Mouse (Mus musculus) megakaryocyte progenitor cell, adult 5-6 weeks (primary cell): Measurements from ENCODE around the gene Apba3. TPM values are rescaled to one million over a fixed set of nuclear protein-coding genes. Genes with fewer than 3 reads are reported as not detected.

Source experiments
- ATAC-seq: replicated peaks from 2 replicates; pipeline ENCODE4 v1.8.0; 2016; ENCODE audit warnings: mild to moderate bottlenecking, moderate TSS enrichment, inconsistent platforms; ENCODE audit not compliant: poor library complexity
- total RNA-seq, 2 experiments: library from RNA; stranded (forward) in 1 of 2; stranded (reverse) in 1 of 2; fragments of 157-497, 149-512 nt in 1 of 2; fragments of 200-1000 nt in 1 of 2; gene quantifications; 2 replicates each; pipeline versions ENCODE4 v1.2.3 to v1.2.4; 2015 to 2017

Apba3 gene
- total RNA-seq, 2 experiments from 2014 or later, result 10.5 to 15.5 TPM

DNA sequence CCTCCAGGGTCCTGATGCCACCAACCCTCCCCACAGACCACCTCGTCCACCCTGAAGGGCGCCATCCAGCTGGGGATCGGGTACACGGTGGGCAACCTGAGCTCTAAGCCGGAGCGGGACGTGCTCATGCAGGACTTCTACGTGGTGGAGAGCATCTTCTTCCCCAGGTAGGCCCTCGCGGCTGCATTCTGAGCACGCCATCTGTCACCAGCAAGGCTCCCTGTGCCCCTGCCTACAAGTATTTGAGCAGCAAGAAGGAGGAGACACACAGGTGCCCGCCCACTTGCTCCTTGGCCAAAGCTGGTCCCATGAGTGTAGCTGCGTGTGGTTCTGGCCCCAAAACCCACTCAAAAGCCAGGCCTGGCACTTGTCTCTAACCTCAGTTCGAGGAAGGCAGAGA lies 38.9 kb downstream of the Apba3 start:
- ATAC-seq, result no peak

DNA sequence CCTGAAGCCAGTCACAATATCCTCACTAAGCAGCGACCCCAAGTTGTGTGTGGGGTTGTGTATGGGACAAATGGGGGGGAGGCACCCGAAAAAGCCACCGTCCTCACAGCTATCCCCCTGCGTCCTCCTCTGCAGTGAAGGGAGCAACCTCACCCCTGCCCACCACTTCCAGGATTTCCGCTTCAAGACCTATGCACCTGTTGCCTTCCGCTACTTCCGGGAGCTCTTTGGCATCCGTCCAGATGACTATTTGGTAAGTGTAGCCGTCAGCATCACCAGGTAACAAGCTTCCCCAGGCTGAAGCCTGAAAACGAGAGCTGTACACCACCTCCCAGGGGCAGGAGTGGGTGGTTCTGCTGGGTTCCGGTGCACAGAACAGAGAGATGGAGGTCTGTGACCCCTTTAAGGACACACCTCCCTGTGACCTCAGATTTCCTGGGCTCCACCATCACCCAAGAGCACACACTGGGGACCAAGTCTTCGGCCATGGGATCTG lies 39.5 kb downstream of the Apba3 start:
- ATAC-seq, result no peak

DNA sequence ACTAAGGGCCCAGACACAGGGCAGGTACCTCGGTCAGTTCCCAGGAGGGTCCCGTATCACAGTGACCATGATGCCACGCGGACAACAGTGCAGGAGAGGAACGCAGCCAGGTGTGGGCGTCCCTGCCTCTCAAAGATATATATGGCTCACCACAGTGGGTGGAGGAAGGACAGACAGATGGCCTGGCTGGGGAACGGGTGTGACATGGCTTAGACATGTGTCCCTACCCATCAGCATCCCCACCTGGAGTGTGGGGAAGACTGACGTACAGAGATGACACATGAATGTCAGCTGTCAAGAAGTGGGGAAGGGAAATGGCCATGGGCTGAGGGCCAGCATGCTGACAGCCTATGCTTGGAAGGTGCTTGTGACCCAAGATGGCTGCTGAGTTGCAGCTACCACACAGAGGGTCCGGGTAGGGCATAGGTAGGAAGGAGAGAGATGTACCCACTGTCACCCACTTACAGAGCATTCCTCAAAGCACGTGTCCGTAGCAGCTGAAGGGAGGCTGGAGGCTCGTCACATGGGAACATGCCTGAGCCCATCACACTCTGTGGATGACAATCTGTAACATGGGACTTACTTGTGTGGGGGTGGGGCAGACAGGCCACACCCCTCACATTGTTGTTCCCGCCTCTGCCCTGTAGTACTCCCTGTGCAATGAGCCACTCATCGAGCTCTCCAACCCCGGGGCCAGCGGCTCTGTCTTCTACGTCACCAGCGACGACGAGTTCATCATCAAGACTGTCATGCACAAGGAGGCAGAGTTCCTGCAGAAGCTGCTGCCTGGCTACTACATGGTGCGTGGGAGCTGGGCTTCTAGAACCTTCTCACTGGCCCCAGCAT lies 40.3 kb downstream of the Apba3 start:
- ATAC-seq, result no peak

DNA sequence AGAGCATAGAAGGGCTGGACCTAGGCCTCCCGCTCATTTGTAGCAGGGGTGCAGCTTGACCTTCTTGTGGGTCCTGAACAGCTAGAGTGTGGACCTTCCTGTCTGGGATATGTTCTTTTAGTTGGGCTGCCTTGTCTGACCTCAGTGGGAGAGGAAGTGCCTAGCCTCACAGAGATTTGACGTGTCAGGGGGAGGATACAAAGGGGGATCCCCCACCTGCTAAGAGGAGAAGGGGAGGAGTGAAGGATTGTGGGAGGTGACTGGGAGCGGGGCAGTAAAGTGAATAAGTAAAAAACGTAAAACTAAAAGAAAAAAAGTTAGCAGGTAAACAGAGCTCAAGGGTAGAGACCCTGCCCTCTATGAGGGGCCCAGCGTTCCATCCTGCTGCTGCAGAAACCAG lies 42.8 kb downstream of the Apba3 start:
- ATAC-seq, result no peak

DNA sequence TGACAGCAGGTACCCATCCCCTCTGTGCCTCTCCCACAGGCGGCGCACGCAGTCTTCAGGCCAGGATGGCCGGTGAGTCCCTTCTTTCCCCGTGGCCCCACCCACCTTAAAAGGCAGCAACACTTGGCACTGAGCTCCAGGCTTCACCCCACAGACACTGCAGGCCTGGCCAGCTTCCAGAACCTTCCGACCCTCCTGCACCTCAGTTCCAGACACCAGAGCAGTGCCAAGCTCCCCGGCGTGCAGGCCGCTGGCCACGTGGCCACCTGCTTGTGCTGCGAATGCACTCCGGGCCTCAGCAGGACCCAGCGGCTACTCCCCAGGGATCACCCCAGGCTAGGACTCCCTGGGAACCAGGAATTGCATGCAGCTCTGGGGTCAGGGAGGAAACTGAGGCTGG lies 46.8 kb downstream of the Apba3 start:
- ATAC-seq, result no peak

DNA sequence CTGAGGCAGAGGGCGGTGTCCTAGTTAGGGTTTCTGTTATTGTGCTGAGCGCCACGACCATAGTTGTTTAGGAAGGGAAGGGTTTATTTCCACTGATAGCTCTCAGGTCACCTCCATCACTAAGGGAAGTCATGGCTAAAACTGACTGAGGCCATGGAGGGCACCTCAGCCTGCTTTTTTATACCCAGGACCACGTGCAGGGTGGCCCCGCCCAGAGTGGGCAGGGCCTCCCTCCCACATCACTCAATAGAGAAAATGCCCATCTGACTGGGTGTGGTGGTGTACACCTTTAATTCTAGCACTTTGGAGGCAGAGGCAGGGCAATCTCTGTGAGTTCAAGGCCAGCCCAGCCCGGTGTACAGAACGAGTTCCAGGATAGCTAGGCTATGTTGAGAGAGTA lies 47.4 kb downstream of the Apba3 start:
- ATAC-seq, result no peak

DNA sequence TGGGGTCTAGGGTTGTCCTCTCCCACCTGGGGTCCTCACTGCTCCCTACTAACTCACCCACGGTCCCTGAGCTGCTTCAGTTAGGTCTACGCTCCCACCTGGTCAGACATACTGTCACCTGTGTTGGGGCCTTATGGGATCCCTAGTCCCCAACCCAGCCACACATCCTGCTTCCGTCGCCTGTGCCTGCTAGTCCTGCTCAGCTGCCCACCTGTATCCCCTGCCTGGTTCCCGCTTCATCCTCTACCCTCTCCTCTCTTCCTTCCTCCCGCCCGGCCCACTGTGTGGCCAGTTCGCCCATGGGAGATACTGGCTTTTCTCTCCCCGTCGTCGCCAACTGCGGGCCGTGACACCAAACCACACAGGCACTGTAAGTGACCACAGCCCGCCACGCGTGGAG lies 48.8 kb downstream of the Apba3 start:
- ATAC-seq, result no peak

DNA sequence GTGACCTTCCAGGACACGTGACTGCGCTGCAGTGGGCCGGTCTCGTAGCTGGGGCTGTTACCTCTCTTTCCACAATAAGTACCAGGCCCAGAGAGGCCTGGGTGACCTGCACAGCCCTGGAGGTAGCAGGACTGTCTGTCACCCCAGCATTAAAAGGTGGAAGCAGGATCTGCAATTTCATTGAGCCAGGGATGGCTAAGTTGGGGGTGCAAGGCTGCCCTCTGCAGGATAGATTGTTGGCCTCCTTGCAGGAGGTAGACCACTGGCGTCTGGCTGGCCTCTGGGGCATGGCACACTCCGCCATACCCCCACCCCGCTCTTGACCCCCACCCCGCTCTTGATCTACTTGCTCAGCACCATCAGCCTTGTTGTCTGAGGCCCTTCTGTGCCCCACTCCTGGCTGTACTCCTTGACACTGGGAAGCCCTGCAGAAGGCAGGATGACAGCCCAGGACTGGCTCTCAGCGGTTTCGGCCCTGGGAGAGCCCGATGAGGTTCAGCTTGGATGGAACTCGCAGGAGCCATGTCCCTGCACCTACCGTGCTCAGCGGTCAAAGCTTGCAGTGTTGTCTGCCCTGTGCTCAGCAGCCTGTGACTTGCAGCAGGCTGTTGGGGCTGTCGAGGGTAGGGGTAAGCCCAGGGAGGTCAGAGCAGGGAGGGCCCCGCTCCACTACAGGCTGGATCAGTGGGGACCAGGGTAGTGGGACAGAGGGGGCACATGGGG lies 49.7 kb downstream of the Apba3 start:
- ATAC-seq, result no peak

DNA sequence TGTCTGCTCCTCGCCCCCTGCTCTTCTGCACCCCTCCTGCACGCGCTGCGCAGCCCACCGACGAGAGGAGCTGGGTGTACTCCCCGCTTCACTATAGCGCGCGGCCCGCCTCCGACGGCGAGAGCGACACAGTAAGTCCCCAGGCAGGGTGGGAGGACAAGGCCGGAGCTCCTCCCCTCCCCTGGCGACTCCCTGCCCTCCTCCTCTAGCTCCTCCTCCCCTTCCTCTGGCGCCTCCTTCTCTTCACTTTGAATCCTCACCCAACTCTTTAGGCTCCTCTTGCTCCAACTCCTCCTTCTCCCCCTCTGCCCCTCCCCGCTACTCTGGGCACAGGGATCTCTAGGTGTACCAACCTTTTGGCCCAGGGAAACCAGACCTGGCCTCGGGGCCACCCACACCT lies 50.5 kb downstream of the Apba3 start:
- ATAC-seq, result peak; percentile 16

DNA sequence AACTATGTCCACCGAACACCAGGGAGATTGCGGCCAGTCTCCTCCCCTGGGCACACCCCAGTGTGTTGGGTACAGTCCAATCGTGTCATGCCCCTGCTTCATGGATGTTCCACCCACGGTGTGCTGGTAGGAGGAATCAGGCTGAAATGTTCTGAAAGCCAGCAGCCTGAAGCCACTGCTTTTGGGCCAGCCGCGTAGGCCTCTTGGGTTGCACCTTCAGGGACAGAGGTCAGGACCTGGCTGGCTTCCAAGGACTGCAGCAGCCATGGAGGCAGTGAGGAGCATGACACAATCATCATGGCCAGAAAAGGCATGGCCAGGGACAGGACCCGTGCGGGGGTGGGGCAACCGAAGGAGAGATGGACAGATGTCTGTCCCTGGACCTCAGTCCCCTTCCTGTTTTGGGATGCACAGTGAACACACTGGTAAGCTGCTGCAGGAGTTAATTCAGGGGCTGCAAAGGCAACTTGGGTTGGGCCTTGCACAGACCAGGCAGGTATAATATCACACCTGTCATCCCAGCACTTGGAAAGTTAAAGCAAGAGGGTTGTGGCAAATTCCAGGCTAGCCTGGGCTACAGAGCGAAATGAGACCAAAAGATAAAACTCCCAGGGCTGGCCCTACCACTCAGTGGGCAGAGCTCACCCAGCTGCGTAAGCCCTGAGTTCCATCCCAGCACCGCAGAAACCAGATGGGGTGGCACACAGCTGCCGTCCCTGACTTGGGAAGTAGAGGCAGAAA lies 52.0 kb downstream of the Apba3 start:
- no peak for ATAC-seq

DNA sequence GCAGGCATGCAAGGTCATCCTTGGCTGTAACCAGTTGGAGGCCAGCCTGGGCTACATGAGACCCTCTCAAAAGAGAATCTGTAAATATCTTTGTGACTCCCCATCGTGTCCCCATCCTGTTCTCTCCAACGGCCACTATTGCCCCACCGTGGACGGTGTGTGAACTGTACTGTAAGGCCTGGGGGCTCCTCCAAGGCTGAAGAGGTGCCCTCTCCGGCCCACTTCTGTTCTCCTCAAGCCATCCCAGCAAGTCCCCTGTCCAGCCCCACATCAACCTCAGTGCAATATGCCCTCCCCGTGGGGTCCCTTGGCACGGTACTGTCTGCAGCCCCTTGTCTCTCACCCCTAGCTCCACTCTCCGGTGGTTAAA lies 52.6 kb downstream of the Apba3 start:
- ATAC-seq, result no peak

DNA sequence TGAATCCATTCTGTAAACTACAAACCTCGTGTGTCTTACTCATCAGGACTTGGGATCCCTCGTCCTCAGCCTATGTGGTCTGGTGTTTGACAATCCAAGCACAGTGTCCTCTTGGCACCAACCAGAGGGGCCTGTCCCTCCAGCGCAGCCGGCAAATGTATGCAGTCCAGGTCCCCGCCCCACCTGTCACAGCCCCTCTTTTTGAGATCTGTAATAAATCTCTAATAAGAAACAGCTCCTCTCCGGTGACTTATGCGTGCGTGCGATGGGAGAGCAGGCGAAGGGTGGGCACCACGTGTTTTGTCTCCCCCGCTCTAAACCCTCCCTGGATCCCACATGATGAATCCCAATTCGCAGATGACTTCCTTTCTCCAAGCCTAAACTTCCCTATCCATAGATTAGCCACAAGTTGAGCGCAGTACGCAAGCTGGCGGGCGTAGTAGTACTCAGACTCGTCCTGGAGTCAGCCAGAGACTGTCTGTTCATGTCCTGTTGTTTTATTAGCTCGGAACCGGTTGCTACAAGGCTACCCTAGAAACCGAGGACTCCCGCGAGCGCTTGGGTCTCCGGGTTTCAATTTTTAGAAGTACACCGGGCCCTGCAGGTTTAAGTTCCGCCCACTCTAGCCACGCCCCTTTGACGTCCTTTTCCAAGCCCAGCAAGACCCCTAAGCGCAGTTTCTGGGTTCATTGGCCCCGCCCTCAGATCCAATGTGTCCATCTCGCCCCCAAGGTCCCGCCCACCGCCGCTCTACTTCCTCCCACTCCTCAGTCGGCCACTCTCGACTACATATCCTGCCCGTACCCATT lies 53.2 kb downstream of the Apba3 start:
- peak; percentile 69 for ATAC-seq

DNA sequence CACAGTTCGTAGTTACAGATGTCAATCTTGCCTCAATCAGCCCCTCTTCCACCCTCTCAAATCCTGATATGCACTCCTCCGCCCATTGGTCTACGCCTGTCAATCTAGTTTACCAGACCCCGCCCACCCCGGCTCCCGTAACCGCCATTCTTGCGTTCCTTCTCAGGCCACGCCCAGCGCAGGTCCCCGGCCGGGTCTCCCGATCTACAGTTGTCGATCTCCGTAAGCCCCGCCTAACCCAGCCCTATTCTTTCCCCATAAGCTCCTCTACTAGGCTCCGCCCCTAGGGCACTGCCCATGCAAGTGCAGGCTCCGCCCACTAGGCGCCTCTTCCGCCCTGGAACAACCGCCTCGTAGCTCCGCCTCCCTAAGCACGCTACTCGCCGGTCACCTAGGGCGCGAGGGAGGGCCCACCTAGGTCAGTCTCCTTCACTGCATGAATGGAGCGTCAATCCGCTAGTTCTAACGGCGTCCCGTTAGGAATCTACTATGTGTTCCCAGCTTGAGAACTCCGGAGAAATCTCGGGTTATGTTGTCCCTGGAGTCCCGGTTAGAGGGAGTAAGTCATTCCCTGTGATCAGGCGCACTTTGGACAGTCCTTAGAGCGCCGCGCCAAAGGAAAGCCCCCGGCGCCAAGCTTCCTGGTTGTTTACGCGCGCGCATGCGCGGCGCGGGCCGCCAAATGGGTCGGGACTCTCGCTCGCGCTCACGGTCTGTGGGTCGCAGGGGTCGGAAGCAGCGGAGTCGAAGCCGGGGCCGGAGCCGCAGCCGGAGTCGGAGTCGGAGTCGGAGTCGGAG lies 54.0 kb downstream of the Apba3 start, which contains the start of gene Cactin:
TSS of gene Cactin (plus strand) at position 554 of the 798 bp plus-strand sequence.
- peak; percentile 69 for ATAC-seq

DNA sequence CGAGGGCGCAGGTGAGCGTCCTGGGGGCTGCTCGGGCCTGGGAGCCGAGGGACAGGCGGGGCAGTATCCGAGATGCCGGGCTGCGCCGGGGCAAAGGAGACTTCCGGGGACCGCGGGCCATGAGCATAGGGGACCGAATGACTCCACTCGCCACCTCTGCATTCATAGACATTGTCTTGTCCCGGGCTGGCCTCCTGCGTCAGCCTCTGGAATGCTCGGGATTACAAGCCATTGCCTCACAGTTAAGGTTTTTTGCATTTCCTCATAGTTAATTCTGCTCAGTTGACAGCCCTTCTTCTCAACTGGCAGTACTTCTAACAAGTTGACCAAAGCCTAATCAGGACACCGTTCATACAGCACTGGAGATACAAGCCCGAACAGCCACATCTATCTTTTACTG lies 54.7 kb downstream of the Apba3 start:
- ATAC-seq, result no peak

DNA sequence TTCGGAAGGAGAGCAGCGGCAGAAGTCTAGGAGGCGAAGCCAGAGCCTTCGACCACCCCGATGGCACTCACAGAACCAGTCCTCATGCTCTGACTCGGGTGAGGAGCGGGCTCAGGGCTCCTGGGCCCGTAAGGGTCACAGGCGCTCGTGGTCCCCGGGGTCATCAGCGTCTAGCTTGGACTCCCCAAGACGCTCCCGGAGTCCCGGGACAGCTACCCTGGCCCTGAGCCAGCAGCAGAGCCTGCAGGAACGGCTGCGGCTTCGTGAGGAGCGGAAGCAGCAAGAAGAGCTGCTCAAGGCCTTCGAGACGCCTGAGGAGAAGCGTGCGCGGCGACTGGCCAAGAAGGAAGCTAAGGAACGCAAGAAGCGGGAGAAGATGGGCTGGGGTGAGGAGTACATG lies 55.7 kb downstream of the Apba3 start:
- no peak for ATAC-seq

Other genes starting within 250 kb of the Apba3 start
Only the 30 nearest of the 33 such genes appear.
- gene Sgta, start 206.8 kb upstream of the Apba3 start, total RNA-seq (2015), result 27.0 and 37.6 TPM in 2 replicates
- 31.1 and 31.7 TPM in 2 replicates for gene Sgta, start 206.8 kb upstream of the Apba3 start, total RNA-seq (2017)
- gene Thop1, start 196.9 kb upstream of the Apba3 start, total RNA-seq (2015), result 12.7 and 15.6 TPM in 2 replicates
- 28.0 and 28.7 TPM in 2 replicates for gene Thop1, start 196.9 kb upstream of the Apba3 start, total RNA-seq (2017)
- 0.54 and 0.88 TPM in 2 replicates for gene Creb3l3, start 168.1 kb upstream of the Apba3 start, total RNA-seq (2015)
- 0.30 and 0.58 TPM in 2 replicates for gene Creb3l3, start 168.1 kb upstream of the Apba3 start, total RNA-seq (2017)
- gene Map2k2, start 161.0 kb upstream of the Apba3 start, total RNA-seq (2015), result 34.4 and 42.5 TPM in 2 replicates
- gene Map2k2, start 161.0 kb upstream of the Apba3 start, total RNA-seq (2017), result 50.1 and 54.9 TPM in 2 replicates
- 17.4 and 18.9 TPM in 2 replicates for gene Zbtb7a, start 131.7 kb upstream of the Apba3 start, total RNA-seq (2015)
- gene Zbtb7a, start 131.7 kb upstream of the Apba3 start, total RNA-seq (2017), result 7.7 and 8.6 TPM in 2 replicates
- 9.4 and 10.0 TPM in 2 replicates for gene Pias4, start 99.0 kb upstream of the Apba3 start, total RNA-seq (2015)
- gene Pias4, start 99.0 kb upstream of the Apba3 start, total RNA-seq (2017), result 9.4 and 9.8 TPM in 2 replicates
- 526 and 599 TPM in 2 replicates for gene Eef2, start 90.3 kb upstream of the Apba3 start, total RNA-seq (2015)
- gene Eef2, start 90.3 kb upstream of the Apba3 start, total RNA-seq (2017), result 1,508 and 1,553 TPM in 2 replicates
- gene Dapk3, start 84.0 kb upstream of the Apba3 start, total RNA-seq (2015), result 15.5 and 17.2 TPM in 2 replicates
- gene Dapk3, start 84.0 kb upstream of the Apba3 start, total RNA-seq (2017), result 37.2 and 54.7 TPM in 2 replicates
- not detected in 2 replicates for gene 4930442H23Rik, start 83.1 kb upstream of the Apba3 start, total RNA-seq (2015)
- not detected in 2 replicates for gene 4930442H23Rik, start 83.1 kb upstream of the Apba3 start, total RNA-seq (2017)
- not detected in 2 replicates for gene Nmrk2, start 64.9 kb upstream of the Apba3 start, total RNA-seq (2015)
- not detected in 2 replicates for gene Nmrk2, start 64.9 kb upstream of the Apba3 start, total RNA-seq (2017)
- not detected in 2 replicates for gene Atcay, start 36.1 kb upstream of the Apba3 start, total RNA-seq (2015)
- gene Atcay, start 36.1 kb upstream of the Apba3 start, total RNA-seq (2017), result not detected in 2 replicates
- 0.05 TPM in 1 of 2 replicates, not detected in the other for gene Zfr2, start 33.8 kb upstream of the Apba3 start, total RNA-seq (2015)
- gene Zfr2, start 33.8 kb upstream of the Apba3 start, total RNA-seq (2017), result 0.17 TPM in 1 of 2 replicates, not detected in the other
- 10.2 and 16.7 TPM in 2 replicates for gene Matk, start 14.0 kb upstream of the Apba3 start, total RNA-seq (2015)
- gene Matk, start 14.0 kb upstream of the Apba3 start, total RNA-seq (2017), result 32.7 and 33.7 TPM in 2 replicates
- gene Mrpl54, start within 50 bp of the Apba3 start, total RNA-seq (2015), result 95.1 and 97.1 TPM in 2 replicates
- gene Mrpl54, start within 50 bp of the Apba3 start, total RNA-seq (2017), result 155 and 196 TPM in 2 replicates
- 2.3 TPM in 2 replicates for gene Tjp3, start 24.6 kb downstream of the Apba3 start, total RNA-seq (2015)
- 3.9 and 5.2 TPM in 2 replicates for gene Tjp3, start 24.6 kb downstream of the Apba3 start, total RNA-seq (2017)
- 18.9 and 24.6 TPM in 2 replicates for gene Pip5k1c, start 26.0 kb downstream of the Apba3 start, total RNA-seq (2015)
- 32.4 and 37.4 TPM in 2 replicates for gene Pip5k1c, start 26.0 kb downstream of the Apba3 start, total RNA-seq (2017)
- 7.1 and 7.6 TPM in 2 replicates for gene Cactin, start 54.1 kb downstream of the Apba3 start, total RNA-seq (2015)
- 30.8 and 32.7 TPM in 2 replicates for gene Cactin, start 54.1 kb downstream of the Apba3 start, total RNA-seq (2017)
- 0.20 and 0.47 TPM in 2 replicates for gene Tbxa2r, start 61.8 kb downstream of the Apba3 start, total RNA-seq (2015)
- 0.47 TPM in 1 of 2 replicates, not detected in the other for gene Tbxa2r, start 61.8 kb downstream of the Apba3 start, total RNA-seq (2017)
- gene Gipc3, start 76.3 kb downstream of the Apba3 start, total RNA-seq (2015), result 0.32 TPM in 1 of 2 replicates, not detected in the other
- gene Gipc3, start 76.3 kb downstream of the Apba3 start, total RNA-seq (2017), result 0.17 TPM in 1 of 2 replicates, not detected in the other
- 24.5 and 29.0 TPM in 2 replicates for gene Hmg20b, start 83.5 kb downstream of the Apba3 start, total RNA-seq (2015)
- gene Hmg20b, start 83.5 kb downstream of the Apba3 start, total RNA-seq (2017), result 22.2 and 32.3 TPM in 2 replicates
- gene Mfsd12, start 90.5 kb downstream of the Apba3 start, total RNA-seq (2015), result 6.7 and 7.0 TPM in 2 replicates
- gene Mfsd12, start 90.5 kb downstream of the Apba3 start, total RNA-seq (2017), result 12.1 and 12.6 TPM in 2 replicates
- gene 4930404N11Rik, start 98.9 kb downstream of the Apba3 start, total RNA-seq (2015), result 0.59 and 0.99 TPM in 2 replicates
- 0.92 and 2.2 TPM in 2 replicates for gene 4930404N11Rik, start 98.9 kb downstream of the Apba3 start, total RNA-seq (2017)
- gene Fzr1, start 111.6 kb downstream of the Apba3 start, total RNA-seq (2015), result 17.1 and 21.7 TPM in 2 replicates
- 17.3 and 17.8 TPM in 2 replicates for gene Fzr1, start 111.6 kb downstream of the Apba3 start, total RNA-seq (2017)
- 9.3 and 13.7 TPM in 2 replicates for gene Dohh, start 117.5 kb downstream of the Apba3 start, total RNA-seq (2015)
- 36.5 and 52.5 TPM in 2 replicates for gene Dohh, start 117.5 kb downstream of the Apba3 start, total RNA-seq (2017)
- gene Gm48551, start 117.5 kb downstream of the Apba3 start, total RNA-seq (2015), result 2.6 and 3.0 TPM in 2 replicates
- 0.62 and 1.7 TPM in 2 replicates for gene Gm48551, start 117.5 kb downstream of the Apba3 start, total RNA-seq (2017)
- not detected in 2 replicates for gene Gm48552, start 122.0 kb downstream of the Apba3 start, total RNA-seq (2015)
- 0.46 TPM in 1 of 2 replicates, not detected in the other for gene Gm48552, start 122.0 kb downstream of the Apba3 start, total RNA-seq (2017)
- gene Smim24, start 126.1 kb downstream of the Apba3 start, total RNA-seq (2015), result 31.0 and 31.4 TPM in 2 replicates
- 7.5 and 17.1 TPM in 2 replicates for gene Smim24, start 126.1 kb downstream of the Apba3 start, total RNA-seq (2017)
- 35.5 and 36.8 TPM in 2 replicates for gene Nfic, start 188.7 kb downstream of the Apba3 start, total RNA-seq (2015)
- gene Nfic, start 188.7 kb downstream of the Apba3 start, total RNA-seq (2017), result 4.0 and 5.0 TPM in 2 replicates
- gene Celf5, start 215.7 kb downstream of the Apba3 start, total RNA-seq (2015), result 0.10 TPM in 1 of 2 replicates, not detected in the other
- gene Celf5, start 215.7 kb downstream of the Apba3 start, total RNA-seq (2017), result not detected in 2 replicates
- gene Ncln, start 229.4 kb downstream of the Apba3 start, total RNA-seq (2015), result 81.2 and 99.2 TPM in 2 replicates
- gene Ncln, start 229.4 kb downstream of the Apba3 start, total RNA-seq (2017), result 85.6 and 101 TPM in 2 replicates